Mouse (Mus musculus) lung, postnatal 36 days (tissue): Measurements from ENCODE around the gene Aagab.

ENCODE experiments used
- DNase-seq: peaks from one replicate; pipeline ENCODE4 v3.0.0; 2022; ENCODE audit warnings: mixed read lengths

The Aagab gene

DNA sequence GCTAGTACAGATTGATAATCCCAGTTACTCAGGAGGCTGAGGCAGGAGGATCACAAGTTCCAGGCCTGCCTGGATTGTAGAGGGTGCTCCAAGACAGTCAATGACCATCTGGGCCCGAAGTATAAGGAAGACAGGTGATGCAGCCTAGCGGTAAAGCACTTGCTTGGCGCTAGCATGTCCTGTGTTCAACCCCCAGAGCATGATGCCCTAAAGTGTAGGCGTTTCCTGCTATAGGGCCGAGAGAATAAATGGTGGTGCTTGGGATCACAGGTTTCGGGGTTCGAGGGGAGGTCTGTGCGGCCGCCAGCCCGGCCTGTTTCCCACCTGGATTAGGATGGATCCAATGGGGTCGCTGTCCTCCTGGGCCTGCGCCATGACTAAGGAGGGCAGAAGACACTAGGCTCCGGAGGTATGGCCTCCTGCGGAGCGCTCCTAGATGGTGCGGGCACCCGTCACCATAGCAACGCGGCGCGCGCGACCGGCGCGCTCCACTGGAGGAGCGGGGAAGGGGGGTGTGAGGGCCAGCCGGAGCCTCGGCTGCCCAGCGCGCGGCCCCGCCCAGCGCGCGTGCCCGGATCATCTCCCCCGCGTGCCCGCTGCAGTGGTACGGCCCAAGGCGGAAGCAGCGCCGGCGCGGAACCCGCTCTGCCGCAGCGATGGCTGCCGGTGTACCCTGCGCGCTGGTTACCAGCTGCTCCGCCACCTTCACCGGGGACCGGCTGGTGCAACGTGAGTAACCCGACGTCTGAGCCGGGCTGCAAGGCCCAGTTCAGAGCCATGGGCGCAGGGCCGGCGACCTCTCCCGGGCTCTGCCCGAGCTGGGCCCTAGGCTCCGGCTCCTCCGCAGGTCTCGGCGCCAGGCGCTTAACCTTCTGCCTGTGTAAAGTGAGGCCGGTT is at the start of gene Aagab, which contains the start of gene Iqch:
Gene Aagab, plus strand, starts transcription at position 618 of the 897 bp plus-strand sequence.
Gene Iqch, minus strand, starts transcription at position 451 of the 897 bp plus-strand sequence.
- DNase-seq = peak; percentile 96

GRCm38 (mm10) chr9:63553628-63554027 is 48.8 kb upstream of the Aagab start:
- DNase-seq = no peak

DNA sequence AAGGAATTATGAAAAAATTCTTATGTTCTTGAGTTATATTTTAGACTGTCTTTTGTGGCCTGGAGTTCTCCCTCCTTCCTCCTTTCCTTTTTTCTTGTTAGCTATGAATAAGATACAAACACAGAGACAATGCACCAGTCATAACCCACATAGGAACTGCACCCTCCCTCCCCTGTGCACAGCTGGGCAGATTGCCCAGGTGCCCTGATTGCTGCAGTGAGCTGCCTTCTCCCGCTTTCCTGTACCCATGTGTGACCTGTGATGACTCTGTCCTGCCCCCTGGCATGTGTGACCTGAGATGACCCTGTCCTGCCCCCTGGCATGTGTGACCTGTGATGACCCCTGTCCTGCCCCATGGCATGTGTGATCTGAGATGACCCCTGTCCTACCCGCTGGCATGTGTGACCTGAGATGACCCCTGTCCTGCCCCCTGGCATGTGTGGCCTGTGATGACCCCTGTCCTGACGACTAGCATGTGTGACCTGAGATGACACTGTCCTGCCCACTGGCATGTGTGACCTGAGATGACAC is 46.9 kb upstream of the Aagab start:
- peak; percentile 4 for DNase-seq

GRCm38 (mm10) chr9:63556316-63556715 is 46.1 kb upstream of the Aagab start:
- DNase-seq = no peak

GRCm38 (mm10) chr9:63556933-63557332 is 45.5 kb upstream of the Aagab start:
- DNase-seq = no peak

GRCm38 (mm10) chr9:63561931-63562330 is 40.5 kb upstream of the Aagab start:
- DNase-seq = no peak

- DNase-seq = peak; percentile 77
Observed at GRCm38 (mm10) chr9:63563436-63563835, 39.0 kb upstream of the Aagab start.

- DNase-seq = no peak
Observed at GRCm38 (mm10) chr9:63568314-63568713, 34.1 kb upstream of the Aagab start.

GRCm38 (mm10) chr9:63568808-63569207 is 33.7 kb upstream of the Aagab start:
- no peak for DNase-seq

DNA sequence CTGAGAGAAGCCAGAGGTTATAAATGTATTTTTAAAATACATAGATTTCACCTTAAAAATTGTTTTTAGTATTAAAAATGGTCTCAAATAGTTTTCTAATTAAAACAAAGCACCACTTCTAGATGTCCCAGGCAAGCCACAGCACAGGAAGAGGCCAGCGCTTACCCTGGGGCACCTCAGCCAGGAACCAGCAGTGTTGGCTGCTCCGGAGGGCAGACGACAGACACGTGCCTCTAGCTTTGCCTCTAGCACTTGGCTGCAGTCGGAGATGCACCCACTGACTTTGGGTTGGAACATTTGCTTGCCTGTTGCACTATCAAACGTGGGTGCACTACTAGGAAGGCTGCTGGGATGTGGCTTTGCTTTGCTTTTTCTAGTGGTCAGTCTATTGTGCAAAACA is 30.6 kb upstream of the Aagab start:
- DNase-seq = no peak

- DNase-seq = no peak
Observed at GRCm38 (mm10) chr9:63572874-63573273, 29.6 kb upstream of the Aagab start.

DNA sequence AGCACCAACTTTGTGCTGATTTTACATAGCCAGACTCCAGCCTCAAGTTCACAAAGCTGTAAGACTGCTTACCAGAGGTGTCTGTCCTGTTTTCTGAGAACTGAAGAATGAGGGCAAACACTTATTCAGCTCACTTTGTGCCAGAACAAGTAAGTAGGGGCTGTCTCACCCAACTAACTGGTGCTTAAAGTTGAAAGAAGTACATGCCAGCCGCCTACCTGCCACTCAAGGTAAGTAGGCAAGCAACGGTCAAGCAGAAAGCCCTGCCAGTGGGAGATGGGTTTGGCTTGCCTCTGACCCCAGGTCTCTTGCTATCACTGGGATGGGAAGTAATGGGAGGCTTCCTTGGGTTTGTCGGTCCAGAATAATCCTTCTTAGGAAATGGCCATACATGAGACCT is 25.0 kb upstream of the Aagab start:
- peak; percentile 80 for DNase-seq

DNA sequence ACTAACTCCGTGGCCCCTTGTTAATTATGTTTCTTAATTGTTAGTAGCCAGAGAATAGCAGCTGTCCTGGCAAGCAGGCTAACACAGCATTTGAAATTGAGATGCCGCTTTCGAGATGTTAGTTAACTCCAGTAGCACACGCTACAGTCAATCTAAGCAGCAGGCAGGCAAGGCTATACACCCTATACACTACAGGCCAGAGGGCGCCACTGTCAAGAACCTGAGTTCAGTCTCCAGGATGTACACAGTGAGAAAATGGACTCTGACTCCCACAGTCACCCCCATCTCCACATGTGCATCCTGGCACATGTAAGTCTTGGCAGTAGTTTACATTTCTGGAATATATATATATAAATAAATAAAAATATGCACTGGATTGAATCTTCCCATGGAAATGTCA is 22.8 kb upstream of the Aagab start:
- DNase-seq = peak; percentile 13

- no peak for DNase-seq
Observed at GRCm38 (mm10) chr9:63580046-63580445, 22.4 kb upstream of the Aagab start.

- DNase-seq = no peak
Observed at GRCm38 (mm10) chr9:63581778-63582177, 20.7 kb upstream of the Aagab start.

DNA sequence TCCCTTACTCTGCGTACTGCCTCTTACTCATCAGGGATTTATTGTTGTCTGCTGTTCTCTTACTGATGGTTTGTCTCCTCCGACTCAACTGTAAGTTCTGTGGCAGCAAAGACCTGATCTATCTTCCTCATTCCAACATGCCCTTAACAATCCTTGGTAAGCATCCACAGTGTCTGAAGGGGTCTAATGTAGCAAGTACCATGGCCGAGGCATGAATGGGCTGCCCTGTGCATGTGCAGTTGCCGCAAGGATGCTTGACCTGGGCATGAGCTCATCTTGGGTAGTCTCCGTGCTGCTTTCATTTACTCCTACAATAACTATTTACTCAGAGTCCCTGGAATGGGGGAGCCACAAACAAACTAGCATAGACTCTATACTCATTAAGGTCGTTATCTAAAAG is 17.2 kb upstream of the Aagab start:
- no peak for DNase-seq

DNA sequence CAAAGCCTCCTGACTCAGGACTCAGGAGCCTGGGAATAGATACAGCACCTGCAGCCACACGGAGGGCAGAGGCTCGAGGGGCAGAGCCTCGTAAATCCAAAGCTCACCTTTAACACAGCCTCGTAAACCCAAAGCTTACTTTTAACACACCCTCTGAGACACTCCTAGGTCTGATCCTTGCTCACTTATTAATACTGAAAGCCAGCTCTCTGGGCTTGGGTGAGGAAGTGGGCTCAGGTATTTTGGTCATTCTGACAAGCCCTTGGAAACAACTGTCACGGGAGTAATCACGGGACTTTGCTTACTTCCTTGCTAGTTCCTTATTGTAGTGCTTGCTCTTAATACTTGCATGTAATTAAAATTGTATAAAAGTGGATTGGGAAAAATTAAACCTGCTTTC is 13.3 kb upstream of the Aagab start:
- no peak for DNase-seq

GRCm38 (mm10) chr9:63590592-63590991 is 11.9 kb upstream of the Aagab start:
- DNase-seq = no peak

GRCm38 (mm10) chr9:63591661-63592256 is 10.7 kb upstream of the Aagab start:
- DNase-seq = no peak

DNA sequence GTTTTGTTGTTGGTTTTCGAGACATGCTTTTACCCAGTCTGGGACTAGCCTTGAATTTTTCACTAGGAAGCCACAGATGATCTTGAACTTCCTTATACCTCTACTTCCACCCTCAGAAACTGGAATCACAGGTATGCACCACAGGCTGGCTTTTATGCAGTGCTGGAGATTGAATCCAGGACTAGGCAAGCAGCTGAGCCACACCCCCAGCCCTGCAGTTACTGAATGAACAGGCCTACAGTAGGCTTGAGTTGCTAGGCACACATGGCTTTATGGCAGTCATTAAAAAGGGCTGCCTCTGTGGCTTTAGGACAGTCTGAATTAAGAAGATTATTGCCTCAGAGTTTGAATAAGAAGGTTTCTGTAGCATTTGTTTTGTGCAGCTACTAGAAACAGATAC is 7.4 kb upstream of the Aagab start:
- DNase-seq = no peak

DNA sequence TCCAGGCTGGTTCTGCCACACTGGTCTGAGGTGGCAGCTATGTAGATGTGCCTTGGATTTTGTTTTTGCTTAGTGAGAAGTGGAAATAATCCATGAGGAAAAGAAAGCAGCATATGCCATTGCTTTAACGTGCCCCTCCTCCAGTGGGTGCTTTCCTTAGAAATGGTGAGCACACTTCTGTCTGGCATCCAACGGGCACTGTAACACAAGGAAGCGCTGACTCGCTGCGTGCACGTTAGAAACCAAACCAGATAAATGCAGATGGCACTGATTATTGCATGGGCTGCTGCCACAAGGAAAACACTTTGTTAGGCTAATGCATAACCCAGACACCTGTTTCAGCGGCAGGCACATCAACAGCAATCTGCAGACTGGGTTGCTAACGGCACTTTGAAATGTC is 6.8 kb upstream of the Aagab start:
- DNase-seq = no peak

GRCm38 (mm10) chr9:63596660-63597059 is 5.8 kb upstream of the Aagab start:
- DNase-seq = peak; percentile 91

GRCm38 (mm10) chr9:63603849-63604248 is 1.4 kb downstream of the Aagab start:
- no peak for DNase-seq

- no peak for DNase-seq
Observed at GRCm38 (mm10) chr9:63606594-63606993, 4.1 kb downstream of the Aagab start.
